Mouse (Mus musculus): ENCODE measurements around the gene Tenm2. TPM values are rescaled to one million over a fixed set of nuclear protein-coding genes. Genes with fewer than 3 reads are reported as not detected.

Tenm2 gene
- under 1 TPM; 0.35 to 0.77 (median 0.54) TPM for total RNA-seq (2022)

DNA sequence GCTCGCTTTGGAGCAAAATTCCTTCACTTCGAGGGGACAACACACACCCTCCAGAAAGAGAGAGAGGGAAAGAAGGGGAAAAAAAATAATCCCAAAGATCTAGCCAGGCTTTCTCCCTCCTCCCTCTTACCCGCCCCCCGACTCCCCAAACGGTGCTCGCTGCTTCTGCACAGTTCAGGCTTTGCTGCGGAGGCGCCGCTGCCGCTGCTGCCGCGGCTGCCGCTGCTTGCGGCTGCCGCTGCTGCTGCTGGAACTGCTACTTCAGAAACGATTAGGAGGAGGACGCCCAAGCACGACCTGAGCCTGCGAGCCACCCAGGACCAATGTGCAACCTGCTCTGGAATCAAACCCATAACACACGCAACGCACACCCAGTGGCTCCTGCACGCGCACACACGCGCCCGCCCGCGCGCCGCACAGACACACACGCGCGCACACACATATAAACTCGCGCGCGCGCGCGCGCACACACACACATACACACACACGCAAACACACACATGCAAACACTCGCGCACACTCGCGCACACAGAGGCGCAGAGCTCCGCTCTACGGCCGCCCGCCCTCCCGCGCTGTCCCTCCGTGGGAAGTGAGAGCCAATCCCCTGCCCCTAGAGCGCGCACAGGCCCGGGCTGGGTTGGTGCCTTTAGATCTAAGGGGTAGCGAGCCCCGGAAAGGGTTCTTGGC lies at the start of gene Tenm2:
TSS of gene Tenm2 (minus strand) at position 51 of the 687 bp plus-strand sequence.
- peak; percentile 2 for DNase-seq

DNA sequence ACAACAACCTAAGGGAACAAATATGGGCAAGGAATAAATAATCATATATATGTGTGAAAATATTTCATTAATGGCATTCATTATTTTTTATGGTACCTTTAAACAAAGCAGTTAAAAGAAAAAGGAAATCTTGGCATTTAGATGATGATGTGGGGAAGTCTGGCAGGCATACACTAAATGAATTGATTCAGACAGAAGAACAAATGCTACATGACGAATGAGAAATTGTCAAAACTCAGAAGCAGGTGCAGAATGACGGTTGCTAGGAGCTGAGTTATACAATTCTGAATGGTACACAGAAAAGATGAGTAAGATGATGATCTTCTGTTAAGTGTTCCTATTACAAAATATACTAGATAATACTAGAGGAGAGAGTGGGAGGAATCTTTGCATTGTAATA lies 49.4 kb upstream of the Tenm2 start:
- DNase-seq, result no peak

DNA sequence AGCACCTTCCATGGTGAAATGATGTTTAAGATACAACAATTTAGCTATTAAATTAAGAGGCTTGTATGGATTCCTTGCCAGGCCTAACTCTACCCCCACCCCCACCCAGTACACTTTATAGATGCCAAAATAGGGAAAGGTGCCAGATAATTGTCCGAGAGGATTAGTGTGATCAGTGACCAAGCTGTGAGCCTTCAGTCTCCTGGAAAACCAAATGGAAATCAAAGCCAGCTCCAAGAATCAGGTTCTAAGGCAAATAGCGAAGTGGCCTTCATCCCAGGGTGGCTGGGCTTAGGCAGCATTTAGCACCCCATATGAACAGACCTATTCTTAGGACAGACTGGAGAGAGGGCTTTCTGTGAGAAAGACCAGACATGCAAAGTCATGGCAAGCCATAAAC lies 13.0 kb upstream of the Tenm2 start:
- DNase-seq, result no peak

DNA sequence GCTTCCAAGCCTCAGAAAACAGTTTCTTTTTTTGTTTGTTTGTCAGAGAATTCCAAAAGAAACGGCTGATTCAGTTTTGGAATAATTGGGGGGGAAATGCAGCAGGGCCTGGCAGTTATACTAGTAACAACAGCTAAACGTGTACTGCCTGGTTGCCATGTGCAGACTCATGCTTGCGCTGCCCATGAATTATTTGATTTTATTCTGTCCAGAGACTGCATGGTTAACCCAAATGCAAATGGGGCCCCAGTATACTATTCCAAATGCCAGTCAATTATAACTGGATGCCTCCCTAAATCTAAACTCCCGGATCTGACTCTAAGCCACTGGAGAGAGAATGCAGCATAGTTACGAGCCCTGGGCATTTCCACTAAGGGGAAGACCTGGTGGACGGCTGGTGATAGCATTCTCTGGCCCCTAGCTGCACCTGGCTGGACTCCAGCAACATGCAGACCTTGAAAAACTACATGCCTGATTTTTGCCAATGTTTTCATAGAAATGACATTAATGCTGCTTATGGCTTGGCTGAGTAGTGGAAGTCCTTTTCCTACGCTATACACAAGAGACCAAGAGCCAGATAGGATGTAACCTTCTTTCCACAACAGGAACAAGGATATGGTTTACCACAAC lies 1.4 kb upstream of the Tenm2 start:
- DNase-seq, result no peak

DNA sequence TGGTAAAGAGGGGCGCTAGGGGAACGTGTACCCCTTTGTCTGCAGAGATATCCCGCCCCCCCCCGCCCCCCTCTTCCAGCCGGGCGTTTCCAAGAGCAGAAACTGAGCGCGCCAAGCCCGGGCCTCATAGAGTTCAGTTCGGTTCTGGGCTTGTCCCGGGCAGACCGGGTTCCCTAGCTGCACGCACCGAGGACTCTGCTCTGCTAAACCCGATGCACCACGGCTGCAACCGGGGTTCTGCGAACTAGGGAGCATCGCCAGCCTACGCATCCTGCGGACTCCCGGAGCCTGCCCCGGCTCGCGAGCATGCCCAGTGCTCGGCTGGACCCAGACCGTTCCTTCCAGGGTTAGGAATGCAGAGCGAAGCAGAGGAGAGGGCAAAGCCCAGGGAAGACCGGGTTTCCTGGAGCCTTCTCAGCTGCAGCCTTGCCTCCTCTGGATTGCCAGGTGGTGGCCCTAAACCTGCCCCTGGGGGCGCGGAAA lies 878 bp upstream of the Tenm2 start:
- peak; percentile 2 for DNase-seq

DNA sequence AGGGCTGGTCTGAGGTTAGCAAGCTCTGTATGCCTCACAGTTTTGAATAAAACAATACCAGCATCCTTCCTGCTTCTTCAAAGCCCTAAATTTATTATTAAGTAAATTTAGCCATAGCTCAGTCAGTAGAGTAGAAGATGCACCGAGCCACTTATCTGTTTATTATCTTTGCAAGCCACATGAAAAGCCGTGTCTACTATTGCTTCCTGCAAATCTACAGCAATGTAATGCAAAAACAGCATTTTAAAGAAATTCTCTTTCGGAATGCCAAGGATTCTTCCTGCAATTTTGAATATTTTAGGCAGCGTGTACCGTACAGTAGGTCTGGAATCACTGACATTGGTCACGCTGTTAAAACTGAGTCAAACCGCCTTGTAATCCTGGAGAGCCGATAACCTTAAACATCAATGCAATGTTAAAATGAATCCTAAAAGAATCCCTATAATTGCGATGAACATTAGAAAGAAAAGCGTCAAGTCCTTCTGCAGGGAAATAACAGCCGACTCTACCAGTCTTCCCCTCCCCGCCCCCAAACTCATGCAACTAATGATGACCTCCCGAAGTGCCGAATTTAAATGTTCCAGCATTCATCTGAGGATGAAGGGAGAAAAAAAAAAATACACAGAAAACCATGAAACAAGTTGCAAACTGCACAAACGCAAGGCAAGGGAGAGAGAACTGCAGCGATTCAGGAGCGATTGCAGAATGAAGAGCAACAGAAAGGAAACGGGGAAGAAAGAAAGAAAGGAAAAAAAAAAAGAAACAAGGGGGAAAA lies 556 bp downstream of the Tenm2 start:
- no peak for DNase-seq

DNA sequence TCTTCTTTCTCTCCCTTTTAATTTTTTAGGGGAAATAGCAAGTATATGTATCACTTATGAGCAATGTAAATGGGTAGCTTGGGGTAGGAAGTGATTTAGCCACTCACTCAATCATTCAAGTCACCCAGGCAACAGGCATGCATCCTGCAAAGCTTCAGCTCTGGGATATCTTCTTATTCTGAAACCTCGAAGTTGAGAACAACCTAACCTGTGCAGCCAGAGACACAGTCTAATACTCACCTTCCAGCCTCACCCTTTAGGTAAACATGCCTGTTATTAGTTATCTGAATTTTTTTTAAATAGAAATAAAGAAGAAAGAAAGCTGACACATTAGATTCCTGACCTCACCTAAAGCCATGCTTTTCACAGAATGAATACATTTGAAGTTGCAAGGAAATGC lies 8.4 kb downstream of the Tenm2 start:
- no peak for DNase-seq

DNA sequence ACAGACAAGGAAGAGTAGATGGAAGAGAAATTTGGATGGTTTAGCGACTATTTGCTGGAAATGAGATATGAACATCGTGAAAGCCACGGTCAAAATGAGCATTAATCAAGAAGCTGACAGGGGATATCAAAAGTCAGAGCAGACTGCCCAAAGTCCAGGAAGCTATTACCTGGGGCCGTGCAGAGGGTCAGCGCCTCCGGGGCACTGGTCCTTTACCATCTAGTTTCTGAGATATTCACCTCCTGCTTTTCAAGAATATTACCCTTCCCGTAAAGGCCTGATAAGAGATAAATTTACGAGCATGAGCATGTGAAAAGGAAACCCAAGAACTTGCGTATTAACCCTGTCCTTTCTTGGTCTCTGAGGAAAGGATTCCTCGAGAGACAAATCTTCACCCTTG lies 8.8 kb downstream of the Tenm2 start:
- DNase-seq, result no peak

DNA sequence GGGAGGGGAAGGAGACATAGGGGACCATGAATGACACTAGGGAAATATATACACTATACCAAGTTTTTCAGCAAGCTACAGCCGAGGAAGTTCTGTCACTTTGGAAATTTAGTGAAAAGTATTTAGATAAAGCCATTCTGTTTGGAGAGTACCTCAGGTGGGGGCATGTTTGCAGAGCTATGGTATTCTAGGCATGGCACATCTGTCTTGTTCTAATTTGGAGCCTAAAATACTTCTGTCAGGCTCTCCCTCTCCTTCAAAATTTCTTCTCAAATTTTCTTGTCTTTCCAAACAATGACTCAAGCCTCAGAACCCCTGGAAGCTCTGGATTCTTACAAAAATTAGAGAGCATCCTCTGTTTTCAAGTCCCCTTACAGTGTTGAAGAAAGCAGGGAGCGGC lies 13.0 kb downstream of the Tenm2 start:
- DNase-seq, result no peak

DNA sequence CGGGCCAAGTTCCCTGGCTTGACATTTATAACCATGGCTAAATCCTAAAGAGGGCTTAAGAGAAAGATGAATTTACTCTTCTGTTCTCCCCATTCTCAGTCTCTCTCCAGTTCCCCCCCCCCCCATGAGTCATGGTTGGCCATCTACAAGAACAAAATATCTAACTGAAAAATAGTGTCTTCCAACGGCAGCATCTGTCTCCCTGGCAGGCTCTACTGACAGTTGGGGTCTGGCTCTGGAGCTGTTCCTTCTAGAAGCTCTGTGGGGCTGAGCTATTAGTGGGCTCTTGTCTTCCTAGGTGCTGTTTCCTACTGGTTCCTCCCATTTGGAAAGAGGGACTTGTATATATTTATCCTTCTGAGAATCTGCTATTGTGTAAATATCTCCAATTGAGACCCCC lies 13.7 kb downstream of the Tenm2 start:
- DNase-seq, result no peak

DNA sequence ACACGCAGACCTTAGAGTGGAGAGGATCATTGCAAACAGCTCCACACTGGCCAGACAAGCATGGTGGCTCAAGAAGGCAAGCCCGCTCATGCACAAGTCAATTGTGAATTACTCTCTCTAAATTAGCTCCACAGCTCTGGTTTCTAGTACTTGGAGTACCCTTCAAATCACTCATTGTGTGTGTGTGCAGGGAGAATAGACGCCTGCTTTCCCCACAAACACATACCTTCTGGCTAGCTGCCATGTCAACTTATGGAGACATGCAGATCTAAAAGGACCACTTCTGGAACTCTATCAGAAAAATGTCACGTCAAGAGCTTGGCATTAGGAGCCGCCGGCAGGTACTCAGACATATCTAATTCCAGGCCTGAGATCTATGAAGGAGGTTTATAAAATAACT lies 14.8 kb downstream of the Tenm2 start:
- DNase-seq, result no peak

DNA sequence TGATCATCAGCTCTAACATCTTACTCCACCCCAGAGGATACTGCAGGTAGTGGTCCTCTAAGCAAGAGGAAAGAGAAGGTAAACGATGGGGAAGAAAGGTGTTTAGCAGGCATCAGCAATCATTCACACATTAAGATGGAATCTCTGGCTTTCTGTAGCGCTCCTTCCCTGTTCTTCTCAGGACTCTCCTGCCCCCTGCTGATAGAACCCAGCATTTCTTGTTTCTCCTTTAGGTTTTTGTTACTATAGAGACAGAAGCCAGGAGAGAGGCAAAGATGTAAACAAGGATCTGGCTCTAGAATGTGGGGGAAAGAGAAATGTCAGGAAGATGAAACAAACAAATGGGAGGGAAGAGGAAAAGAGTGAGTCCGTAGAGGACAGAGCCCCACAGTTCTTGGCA lies 49.6 kb downstream of the Tenm2 start:
- no peak for DNase-seq

DNA sequence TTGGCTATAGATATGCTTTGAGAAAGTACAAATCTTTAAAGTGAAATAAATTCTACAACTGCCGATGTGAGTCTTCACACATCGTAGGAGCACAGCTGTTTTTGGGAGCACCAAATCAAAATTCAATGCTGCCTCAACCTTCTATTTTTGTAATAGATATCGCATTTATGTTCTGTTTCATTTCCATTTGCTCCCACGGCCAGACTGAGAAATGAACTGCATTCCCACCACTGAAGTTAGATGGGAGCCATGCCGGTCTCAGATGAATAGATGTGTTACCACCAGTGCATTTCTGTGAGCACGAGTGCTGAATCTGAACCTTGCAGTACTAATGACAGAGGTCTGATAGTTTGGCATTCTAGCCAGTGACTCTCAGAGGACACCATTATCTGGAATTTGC lies 58.3 kb downstream of the Tenm2 start:
- no peak for DNase-seq

DNA sequence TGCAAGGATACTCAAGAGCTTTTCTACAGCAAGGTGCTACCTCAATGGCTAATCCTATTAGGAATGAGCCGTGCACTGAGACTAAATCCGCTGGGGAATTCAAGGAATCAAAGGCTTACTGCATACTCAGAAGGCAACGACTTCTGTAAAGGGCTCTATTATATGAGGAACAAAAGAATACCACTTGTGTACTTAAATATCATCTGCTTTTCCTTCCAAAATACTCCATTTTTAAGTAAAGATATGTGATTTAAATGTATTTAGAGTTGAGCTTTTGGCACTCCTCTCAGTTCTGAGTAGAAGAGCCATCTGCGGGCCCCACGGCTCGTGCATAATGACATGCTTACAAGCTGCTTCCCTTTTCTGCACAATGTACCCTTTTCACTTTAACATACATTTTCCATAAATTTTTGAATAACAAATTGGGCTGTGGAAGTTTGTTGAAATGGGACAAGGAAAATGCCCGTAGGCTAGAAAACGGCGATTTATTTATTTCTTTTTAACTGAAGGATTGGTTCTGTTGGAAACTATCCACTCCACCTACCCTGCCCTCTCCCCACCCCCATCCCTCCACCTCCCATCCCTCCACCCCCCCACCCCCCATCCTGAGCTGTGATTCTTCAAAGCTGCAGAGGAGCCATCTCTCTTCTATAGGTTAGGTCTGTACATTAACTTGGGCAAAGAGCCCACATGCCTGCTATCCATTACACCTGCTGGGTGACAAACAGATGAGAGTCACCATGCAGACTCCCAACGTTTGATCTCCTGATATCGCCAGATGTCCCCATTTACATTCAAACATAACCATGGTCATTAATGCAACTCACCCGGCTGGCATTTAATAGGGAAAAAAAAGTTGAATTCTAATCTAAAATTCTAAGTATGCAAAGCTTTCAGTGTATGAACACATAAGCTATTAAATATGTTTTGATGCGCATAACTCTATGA lies 81.6 kb downstream of the Tenm2 start:
- no peak for DNase-seq

DNA sequence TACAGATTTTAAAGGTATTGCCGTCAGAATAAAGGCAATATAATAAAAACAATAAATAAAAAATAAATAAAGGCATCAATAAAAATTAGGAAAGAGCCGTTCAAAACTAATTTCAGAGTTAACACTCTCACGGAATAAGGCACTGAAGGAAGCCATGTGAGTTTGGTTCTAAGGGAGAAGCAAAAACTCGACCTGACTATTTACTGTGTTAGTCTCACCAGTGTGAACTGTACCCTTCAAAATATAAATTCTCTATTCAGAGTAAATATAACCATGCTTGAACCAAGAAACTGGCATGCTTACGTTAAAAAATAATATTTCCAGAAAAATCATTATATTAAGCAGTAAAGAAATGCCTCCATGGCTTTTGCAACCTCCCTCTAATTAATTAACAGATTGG lies 82.4 kb downstream of the Tenm2 start:
- DNase-seq, result no peak

DNA sequence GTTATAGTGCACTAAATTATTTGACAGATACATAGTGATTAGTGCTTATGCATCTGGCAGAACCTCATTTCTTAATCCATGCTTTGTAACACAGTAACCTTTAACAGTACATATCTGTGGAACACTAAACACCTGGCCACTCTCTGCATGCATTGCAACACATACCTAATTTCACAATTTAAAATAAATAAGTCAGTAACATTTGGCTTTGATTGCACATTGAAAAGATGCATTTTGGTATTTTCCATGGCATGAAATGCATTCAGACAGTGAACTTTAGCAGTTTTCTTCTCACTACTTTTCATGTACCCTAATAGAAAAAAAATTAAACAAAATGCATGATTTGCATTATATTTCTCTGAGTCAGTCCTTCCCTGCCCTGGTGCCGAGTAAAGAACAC lies 85.8 kb downstream of the Tenm2 start:
- DNase-seq, result no peak

DNA sequence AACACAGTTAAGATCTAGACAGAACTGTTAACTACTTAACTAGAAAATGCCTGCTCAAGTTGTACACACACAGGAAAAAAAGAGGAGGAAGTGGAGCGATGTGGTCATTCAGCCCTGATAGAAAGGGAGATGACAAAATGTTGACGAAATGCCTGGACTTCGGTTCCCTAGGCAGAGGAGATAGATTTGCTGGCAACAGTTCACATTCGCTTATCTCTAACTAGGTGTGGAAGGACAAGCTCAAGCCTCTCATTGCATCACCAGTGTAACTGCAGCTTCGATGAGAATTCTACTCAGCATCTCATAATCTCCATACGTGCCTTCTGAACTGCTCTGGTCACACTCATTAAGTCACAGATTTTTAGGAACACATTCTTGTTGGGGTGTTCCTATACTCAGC lies 91.8 kb downstream of the Tenm2 start:
- no peak for DNase-seq

DNA sequence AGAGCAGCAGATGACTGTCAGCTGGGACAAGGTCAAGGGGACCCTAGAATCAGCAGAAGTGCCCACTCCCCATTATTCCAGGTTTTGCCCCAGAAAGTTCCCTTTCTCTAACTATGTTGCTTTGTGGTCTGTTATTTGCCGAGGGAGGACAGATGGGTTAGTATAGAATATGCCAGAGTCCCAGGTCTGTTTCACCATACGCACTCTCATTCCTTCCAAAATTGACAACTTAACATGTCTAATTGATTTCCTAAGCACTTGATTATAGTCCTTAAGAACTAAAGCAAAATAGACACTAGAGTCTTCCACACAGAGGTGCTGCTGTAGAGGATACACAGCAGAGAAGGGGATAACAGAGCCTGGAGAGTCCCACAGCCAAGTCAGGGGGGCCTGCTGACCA lies 92.3 kb downstream of the Tenm2 start:
- DNase-seq, result no peak

DNA sequence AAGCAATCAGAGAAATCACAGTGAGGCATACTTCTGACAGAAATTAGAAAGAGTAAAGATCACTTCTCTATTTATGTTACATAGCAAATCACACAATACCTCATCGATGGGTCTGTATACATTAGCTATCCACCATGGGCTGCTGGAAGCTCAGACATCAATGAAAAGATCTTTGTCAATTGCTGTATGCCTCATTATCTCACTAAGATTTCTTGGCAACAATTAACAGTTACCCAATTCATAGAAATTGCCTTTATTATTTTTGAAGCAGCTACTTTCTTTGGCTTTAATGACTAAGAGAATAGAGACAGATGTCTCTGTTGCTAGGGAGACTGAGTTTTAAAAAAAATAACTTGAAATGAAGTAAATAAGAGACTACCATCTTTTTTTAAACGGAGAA lies 106.9 kb downstream of the Tenm2 start:
- DNase-seq, result no peak

DNA sequence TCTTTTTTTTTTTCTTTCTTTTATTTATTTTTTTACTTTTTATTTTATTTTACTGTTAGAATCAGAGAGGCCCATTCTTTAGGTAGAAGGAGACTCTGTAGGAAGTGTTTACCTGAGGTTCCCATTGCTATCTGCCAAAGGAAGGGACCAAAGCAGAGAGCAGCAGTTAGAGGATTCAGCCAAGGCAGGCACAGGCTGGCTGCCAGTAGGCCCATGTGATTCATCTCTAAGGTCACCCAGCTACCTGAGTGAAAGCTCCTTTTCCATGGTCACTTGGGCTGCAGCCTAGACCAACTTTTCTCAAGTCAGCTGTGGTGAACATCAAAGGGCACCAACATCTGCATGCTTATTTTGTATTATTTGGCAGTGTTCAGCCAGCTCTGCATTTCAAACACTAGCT lies 117.7 kb downstream of the Tenm2 start:
- DNase-seq, result peak; percentile 0

DNA sequence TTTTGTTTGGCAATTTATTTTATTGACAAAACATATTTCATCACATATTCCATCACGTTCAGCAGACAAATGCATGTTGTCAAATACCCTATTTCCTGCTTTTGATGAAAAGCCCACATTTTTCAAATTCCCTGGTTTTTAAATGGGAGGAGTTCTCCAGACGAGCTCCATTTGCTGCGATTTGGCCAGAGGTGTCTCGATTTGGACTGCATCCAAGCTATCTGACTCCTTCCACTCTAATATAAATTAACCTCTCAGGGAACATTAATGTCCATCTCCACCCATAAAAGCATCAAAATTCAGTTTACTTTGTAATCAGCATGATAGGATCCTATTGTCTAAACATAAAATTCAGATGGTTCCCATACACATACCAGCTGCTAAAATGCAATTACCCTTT lies 120.6 kb downstream of the Tenm2 start:
- no peak for DNase-seq

DNA sequence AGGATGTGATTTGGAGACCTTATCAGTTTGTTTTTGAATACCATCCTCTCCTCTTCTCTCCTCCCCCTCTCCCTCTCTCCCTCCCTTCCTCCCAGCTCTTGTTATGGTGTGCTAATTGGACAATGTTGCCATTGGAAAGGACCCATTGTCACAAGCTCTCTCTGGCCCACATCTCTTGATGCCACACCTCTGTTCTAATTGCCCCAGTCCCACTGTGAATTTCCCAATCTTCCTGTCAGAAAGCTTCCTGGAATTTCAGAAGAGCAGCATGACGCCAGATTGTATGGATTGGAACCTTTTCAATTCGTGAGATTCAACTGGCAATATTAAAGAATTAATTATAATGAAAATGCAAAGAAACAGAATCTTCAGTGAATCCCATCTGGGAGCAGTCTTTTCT lies 128.7 kb downstream of the Tenm2 start:
- no peak for DNase-seq

DNA sequence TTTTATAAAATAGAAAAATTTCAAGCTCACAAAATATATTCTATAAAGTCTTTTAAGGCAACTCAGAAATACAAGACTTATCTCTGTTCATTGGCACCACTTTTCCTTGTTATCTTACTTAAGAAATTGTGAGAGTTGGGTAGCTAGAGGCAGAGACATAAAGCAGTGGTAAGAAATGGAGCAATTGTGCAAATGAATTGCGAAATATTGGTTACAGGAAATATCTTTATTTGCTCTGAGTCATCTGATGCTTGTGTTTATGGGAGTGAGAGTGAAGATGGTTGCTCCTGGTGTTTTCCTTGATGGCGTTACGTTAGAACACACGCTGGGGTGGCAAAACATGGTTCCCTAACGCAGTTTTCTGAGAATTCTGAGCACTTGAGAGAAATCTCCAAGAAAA lies 156.4 kb downstream of the Tenm2 start:
- no peak for DNase-seq
